Mouse (Mus musculus) E14TG2a.4 (cell line): ENCODE data around the gene Zfc3h1.

ENCODE experiments used
- CTCF ChIP-seq: conservative IDR thresholded peaks from 2 replicates; pipeline ENCODE4 v1.5.1; 2014; ENCODE audit warnings: low read length
- POU5F1 ChIP-seq: IDR thresholded peaks from 2 replicates; pipeline ENCODE4 v1.6.1; 2014; ENCODE audit warnings: low read length, borderline replicate concordance

DNA sequence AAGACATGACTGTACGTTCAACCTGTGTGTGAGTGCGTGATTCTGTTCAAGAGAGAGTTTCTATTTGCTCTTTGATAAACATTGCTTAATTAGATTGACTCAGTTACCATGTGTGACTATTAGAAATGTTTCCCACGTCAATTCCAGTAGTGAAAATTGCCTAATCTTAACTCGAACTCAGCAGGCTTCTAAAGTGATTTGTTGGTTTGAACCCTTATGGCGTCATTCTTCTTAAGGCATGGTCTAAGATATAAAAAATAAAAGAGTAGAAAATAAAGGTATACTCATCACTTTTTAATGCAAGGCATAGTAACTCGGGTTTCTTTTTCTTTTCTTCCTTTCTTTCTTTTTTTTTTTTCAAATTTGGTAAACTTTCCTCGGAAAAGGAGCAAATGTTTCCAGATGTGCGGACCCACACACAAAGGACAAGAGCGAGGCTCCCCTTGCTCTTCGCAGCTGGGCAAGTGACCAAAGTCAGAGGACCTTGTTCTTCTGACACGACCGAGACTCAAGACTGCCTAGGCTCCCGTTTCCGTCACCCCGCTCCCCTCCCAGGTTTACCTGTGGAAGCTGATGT, 1.0 kb upstream of the Zfc3h1 start:
- TF ChIP-seq CTCF (no peak), POU5F1 (no peak)
